Mouse (Mus musculus) liver, adult 2 months (tissue): Measurements from ENCODE around the gene Gm20388.

Source experiments
- CTCF ChIP-seq: fragments of 200-500 bp; IDR thresholded peaks from 2 replicates; pipeline ENCODE4 v1.5.1; 2011; ENCODE audit warnings: low read depth, low read length, control low read depth
- POLR2A ChIP-seq: fragments of 200-500 bp; IDR thresholded peaks from 2 replicates; pipeline ENCODE4 v1.6.1; 2011; ENCODE audit warnings: low read length, control low read depth; ENCODE audit not compliant: insufficient read depth; ENCODE audit errors: extremely low read depth

DNA sequence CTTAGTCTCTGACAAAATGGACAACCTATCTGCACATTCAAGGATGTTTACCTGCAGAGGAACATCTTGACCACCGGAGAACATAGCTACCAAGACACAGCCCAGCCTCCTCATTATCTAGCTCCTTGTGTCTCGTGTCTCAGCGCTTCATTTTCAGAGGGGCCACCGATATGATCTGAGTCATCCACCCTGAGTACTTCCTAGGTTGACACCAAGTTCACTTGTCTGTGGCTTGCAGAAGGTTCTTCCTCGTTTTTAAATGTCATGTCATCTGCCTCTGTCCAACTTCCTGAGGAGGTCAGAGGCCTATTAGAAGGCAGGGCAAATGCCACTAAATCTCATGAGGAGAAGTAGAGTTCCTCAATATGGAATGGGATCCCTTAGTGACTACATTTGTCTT is 201.9 kb downstream of the Gm20388 start:
- TF ChIP-seq POLR2A (no peak), CTCF (no peak)
